Mouse (Mus musculus): ENCODE data around the gene Dennd4a. TPM values are rescaled to one million over a fixed set of nuclear protein-coding genes. Genes with fewer than 3 reads are reported as not detected.

Gene Dennd4a
- polyA plus RNA-seq (2017; shearing (Covaris generic)): 10 to 100 TPM; 16.9 to 19.3 TPM

DNA sequence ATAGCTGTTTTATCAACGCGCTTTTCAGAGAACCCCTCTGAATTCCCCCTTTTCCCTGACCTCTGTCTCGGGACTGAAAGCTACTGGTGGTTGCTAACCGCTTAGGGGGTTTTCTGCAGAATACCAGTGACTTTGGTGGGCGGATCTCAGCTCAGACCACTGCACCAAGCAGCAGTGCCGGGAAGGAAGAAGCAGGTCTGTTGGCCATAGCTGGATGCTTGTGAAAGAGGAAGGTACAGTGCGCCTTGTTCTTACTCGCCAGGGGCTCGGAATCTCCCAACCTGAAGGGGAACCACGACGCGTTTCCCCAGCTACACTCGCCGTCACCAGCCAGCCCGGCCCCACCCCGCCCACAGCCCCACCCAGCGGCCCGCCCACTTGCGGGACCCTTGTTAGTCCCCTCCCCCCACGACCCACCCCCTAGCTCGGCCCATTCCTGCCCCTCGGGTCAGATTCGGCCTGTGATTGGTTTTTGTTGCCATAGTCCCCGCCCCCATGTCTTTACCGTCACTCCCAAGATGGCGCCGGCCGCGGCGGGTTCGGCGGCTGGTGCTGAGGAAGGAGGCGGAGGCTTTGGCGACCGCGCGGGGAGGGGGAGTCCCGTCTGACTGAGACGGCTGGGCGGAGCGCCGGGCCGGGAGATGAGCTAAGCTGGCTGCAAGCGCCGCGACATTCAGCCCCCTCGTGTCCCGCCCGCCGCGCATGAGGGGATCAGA is at the start of gene Dennd4a:
Gene Dennd4a, plus strand, starts transcription at position 519 of the 716 bp plus-strand sequence.
- ATAC-seq: peak; percentile 84

DNA sequence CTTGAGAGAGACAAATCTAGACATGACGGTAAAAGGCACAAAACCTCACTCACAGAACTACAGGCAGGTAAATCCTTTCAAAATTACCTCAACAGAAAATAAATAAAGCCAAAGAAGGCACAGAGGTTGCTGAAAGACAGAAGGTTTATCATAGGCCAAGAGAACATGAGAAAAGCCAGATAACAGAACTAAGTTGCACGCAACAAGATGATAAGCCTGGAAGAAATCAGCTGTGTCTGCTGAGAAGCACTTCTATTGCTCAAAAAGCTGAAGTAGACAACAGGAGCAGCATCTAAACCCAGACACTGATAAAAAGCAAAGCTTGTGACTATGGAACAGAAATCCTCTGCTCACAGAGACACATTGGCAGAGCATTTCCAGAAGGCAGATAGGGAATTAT is 46.3 kb upstream of the Dennd4a start:
- ATAC-seq: no peak

- no peak for ATAC-seq
Observed at GRCm38 (mm10) chr9:64766136-64766535, 45.0 kb upstream of the Dennd4a start.

DNA sequence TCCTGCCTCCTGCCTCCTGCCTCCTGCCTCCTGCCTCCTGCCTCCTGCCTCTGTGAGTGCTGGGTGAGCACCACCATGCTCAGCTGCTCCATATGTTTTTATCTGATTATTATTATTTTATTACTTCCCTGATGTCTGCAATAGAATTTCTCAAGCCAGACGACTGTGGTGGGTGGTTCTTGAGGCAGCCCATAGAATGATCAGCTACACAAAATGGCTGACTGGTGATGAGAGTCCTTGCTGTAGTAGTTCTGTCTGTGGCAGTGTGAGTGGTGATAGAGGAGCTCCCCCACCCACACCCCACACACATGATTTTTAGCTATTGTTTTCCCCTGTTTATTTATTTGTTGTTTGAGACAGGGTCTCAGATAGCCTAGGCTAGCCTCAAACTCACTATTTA is 43.3 kb upstream of the Dennd4a start:
- ATAC-seq: no peak

DNA sequence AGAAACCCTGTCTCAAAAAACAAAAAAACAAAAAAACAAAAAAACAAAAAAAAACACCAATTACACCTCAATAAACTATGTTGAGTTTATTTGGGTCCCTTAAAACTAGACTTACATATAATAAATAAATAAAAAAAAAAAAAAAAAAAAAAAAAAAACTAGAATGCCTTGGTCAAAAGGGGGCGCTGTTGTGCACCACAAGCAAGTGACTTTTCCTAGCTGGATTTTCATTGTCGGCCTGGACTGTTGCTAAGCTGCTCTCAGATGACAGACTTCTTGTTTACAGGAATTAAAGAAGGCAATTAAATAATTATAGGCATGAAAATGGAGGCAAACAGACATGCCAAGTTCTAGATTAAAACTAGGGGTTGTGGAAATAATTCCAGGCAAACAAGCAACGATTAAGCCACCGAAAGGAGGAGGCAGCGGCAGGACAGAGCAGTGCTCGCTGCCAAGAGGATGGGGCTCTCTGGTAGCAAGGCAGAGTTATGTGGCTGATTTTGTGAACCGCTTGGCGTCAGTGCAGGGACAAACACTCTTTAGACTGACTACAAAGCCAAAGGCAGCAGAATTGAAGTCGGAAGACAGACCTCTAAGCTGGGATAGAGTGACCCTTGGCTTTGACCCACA is 42.0 kb upstream of the Dennd4a start:
- no peak for ATAC-seq

DNA sequence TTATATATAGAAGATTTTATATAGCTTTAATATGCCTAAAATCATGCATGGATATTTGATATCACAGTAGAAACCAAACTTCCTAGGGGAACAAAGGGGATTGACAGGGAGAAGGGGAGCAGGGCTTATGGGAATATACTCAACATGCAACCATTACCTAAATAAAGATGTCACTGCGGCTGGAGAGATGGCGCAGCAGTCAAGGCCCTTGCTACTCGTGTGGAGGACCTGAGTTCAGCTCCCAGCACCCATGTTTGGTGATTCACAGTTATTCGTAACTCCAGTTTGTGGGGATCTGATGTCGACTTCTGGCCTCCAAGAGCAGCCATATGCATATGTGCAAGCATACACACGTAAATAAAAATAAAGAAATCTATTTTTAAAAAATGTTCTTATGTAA is 41.2 kb upstream of the Dennd4a start:
- no peak for ATAC-seq

GRCm38 (mm10) chr9:64770411-64770849 is 40.7 kb upstream of the Dennd4a start:
- no peak for ATAC-seq

DNA sequence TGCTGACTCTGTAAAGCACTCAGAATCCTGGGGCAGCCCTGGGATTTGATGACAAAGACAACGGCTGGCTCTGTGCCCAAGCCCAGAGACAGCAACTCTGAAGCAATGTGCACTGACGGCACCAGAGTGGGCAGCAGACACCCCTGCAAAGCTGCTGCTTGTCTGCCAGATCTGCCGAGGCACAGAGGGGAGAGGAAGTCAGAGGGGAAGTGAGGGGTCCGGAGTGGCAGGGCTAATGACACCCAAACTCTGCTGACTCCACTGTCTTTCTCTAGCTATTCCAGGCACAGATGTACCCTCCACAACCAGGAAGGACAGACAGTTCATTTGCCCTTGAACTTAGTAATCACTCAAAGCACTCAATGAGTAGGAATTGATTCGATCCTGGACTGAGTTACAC is 39.9 kb upstream of the Dennd4a start:
- no peak for ATAC-seq

- no peak for ATAC-seq
Observed at GRCm38 (mm10) chr9:64773254-64773653, 37.9 kb upstream of the Dennd4a start.

GRCm38 (mm10) chr9:64773936-64774335 is 37.2 kb upstream of the Dennd4a start:
- no peak for ATAC-seq

GRCm38 (mm10) chr9:64774411-64774811 is 36.7 kb upstream of the Dennd4a start:
- ATAC-seq: no peak

DNA sequence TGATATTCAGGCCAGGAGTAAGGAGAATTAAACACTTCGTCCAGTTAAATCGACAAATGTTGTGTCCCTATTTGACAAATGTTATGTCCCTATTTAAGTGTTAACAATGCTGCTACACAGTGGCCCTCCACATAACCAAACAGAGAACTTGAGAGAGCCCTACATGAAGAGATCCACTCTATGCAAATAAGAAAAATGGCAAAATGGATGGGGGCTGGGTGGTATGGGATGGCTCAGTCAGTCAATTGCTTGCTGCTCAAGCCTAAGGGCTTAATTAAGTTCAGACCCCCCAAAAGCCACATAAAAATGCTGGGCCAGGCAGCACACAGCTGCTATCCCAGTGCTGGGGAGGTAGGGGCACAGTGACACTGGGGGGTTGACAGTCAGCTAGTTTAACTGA is 36.3 kb upstream of the Dennd4a start:
- no peak for ATAC-seq

- no peak for ATAC-seq
Observed at GRCm38 (mm10) chr9:64775491-64775890, 35.6 kb upstream of the Dennd4a start.

- no peak for ATAC-seq
Observed at GRCm38 (mm10) chr9:64777441-64777987, 33.6 kb upstream of the Dennd4a start.

DNA sequence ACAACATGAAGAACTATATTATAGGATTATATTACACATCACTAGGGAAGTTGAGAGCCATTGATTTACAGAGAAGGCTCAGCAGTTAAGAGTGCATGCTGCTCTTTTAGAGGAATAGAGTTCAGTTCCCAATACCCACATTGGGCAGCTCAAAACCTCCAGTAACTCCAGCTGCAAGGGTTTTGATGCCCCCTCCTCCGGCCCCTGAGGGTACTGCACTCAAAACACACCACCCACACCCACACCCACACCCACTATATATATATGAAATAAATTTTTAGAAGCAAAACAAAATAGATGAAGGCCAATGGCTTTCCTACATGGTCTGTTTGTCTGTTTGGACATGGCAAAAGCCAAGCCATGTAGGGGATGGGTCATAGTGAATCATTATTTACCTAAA is 33.0 kb upstream of the Dennd4a start:
- no peak for ATAC-seq

GRCm38 (mm10) chr9:64779628-64780027 is 31.5 kb upstream of the Dennd4a start:
- peak; percentile 80 for ATAC-seq

DNA sequence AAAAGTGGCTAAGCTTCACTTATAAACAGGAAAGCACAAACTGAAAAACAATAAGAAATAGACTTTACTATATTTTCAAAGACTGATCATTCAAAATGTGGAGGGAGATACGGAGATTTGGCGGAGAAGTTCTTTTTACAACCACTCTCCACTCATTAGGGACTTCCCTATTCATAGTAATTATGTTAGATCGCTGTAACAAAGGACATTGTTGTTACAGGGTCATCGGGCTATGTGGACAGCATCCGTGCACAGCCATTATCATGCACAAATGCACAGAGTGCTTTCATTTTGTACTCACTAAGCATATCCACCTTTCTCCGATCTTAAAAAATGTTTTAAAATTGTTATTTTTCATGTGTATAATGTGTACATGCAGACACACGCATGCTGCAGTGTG is 27.6 kb upstream of the Dennd4a start:
- no peak for ATAC-seq

GRCm38 (mm10) chr9:64784841-64785240 is 26.3 kb upstream of the Dennd4a start:
- ATAC-seq: peak; percentile 55

DNA sequence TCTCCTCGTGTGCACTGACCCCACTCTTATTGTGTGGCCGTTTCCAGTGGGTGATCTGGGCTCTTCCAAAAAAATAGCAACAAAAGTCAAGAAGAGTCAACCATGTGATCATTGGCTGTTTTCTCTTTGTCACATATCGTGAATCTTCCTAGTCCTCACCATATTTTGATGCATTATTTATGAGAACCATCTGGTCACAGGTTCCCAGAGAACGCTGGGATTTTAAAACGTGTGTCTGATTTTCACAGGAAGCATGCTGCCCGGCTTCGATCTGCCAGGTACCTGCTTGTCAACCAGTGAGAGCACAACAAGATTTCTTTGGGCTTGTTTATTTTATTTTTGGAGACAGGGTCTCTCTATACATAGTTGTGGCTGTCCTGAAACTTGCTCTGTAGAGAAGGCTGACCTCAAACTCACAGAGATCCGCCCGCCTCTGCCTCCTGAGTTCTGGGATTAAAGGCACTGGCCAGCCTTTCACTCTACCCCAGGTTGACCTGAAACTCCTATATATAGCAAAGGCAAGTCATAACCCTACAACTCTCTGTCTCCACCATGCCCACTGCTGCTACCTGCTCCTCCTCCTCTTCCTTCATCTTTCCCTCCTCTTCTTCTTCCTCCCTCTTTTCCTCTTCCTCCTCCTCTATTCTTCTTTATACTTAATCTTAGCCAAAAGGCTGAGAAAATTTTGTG is 24.8 kb upstream of the Dennd4a start:
- no peak for ATAC-seq

DNA sequence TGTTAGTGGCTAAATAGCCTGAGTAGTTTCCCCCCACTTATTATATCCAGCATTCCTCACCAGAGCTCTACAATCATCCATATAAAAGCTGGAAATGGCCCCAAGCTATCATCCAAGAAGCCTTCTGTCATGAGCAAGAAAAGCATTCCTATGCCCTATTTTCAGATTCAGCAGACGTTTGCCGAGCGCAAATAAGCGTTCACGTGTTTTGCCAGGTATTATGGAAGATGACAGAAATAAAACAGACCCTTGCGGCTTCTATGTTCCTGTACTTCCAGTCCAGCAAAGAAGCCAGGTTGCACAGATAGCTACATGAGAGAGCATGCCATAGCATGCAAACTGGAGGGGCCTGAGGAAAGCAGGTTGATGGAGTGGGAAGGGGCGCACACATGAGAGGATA is 23.1 kb upstream of the Dennd4a start:
- no peak for ATAC-seq

- ATAC-seq: peak; percentile 86
Observed at GRCm38 (mm10) chr9:64789341-64789761, 21.8 kb upstream of the Dennd4a start.

GRCm38 (mm10) chr9:64789887-64790400 is 21.2 kb upstream of the Dennd4a start:
- ATAC-seq: no peak
